Mouse (Mus musculus): ENCODE measurements at regions not wholly inside any gene's neighbourhood (a gene's known extent, or its start where the extent isn't known, plus 50 kb on each side); places are given as distances from the start of the nearest gene placed in this dataset.

DNA sequence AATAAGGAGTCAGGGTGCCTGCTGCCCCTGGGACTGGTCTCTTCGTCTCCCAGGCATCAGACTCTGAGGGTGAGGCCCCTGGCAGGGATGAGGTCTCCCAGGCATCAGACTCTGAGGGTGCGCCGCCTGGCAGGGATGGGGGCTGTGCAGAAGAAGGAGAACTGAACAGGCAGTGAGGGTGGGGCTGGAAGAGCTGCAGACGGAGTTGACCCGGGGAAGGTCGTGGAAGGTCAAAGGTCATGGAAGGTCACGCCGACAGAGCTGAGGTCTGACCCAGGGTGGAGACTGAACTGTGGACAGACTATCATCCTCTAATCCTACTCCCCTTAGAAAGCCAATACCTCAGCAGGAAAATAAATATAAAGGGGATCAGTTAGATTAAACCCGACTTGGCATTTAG lies 50.6 kb upstream of the Grik3 start:
- 47% methylated on average over 9 of the region's 9 CpGs for WGBS
- Histone ChIP-seq H3K27ac (ENCODE audit: insufficient read depth, low read depth, low read length) (no peak overlapping the region), H3K4me1 (ENCODE audit: control insufficient read depth, insufficient read depth, low read length) (peaks cover 4% of the 10 kb centered on the region; the same call in 1 of the 2 replicates), H3K4me3 (ENCODE audit: insufficient read depth, low read depth, low read length) (no peak overlapping the region)
- TF ChIP-seq CTCF (IDR thresholded peaks at IDR 0.05; ENCODE audit: insufficient read depth, low read depth, low read length) = no peak
- no peak for TF ChIP-seq POLR2A (IDR thresholded peaks at IDR 0.05; ENCODE audit: insufficient read depth, low read depth, low read length)

DNA sequence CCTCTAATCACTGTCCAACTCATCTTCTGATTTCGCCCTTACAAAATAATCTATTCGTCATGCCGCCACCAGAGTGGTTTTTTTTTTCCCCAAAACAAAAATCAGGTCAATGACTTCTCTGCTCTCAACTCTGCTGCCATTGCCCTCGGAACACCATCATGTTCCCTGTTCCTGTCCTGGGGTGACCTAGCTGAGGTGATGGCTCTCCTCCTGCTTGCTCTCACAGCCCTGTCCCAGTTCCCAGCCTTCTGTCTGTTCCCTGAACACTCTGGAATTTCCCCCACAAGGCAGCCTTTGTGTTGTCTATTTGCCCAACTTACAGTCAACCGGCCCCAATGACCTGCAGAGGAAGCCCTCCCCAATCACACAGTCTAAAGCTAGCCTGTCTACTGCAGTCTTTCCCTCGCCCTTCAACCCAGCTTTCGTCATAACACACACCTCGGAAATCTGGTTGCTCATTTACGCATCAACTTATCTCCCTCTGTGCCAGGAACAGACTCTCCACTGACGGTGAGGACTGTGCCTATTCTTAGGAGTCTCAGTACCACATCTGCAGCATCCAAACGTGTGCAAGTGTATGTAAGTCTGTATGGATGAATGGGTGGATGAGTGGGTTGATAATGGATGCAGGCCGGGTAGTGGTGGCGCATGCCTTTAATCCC lies 53.2 kb upstream of the Grik3 start:
- TF ChIP-seq CTCF (IDR thresholded peaks at IDR 0.05; ENCODE audit: insufficient read depth, low read depth, low read length) (no peak), POLR2A (IDR thresholded peaks at IDR 0.05; ENCODE audit: insufficient read depth, low read depth, low read length) (no peak)
- Histone ChIP-seq H3K27ac (ENCODE audit: insufficient read depth, low read depth, low read length) (0 out of 2 replicates have a peak overlapping the region, but pooled peaks have one; percentile 38), H3K4me1 (ENCODE audit: control insufficient read depth, insufficient read depth, low read length) (peaks cover 4% of the 10 kb centered on the region; the same call in 1 of the 2 replicates), H3K4me3 (ENCODE audit: insufficient read depth, low read depth, low read length) (no peak overlapping the region)
- WGBS = 61% methylated on average over 13 of the region's 13 CpGs

DNA sequence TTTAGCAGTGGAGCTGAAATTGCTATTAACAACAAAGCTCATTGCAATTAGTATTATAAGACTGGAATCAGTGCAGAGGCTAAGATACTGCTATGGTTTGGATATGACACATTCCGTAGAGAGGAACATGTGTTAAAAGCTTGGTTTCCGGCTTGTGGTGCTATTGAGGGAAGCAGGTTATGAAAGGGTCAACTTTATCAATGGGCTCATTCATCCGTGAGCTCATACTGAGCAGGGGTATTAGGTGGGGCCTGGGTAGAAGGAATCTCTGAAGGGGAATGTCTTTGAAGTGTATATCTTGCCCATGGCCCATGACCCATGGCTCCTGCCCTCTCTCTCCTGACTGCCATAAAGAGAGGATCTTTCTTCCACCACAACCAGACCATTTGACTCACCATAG lies 57.0 kb upstream of the Grik3 start:
- Histone ChIP-seq H3K27ac (ENCODE audit: insufficient read depth, low read depth, low read length) (no peak overlapping the region), H3K4me3 (ENCODE audit: insufficient read depth, low read depth, low read length) (no peak overlapping the region), H3K4me1 (ENCODE audit: control insufficient read depth, insufficient read depth, low read length) (peaks cover 18% of the 10 kb centered on the region)
- TF ChIP-seq CTCF (IDR thresholded peaks at IDR 0.05; ENCODE audit: insufficient read depth, low read depth, low read length) (no peak), POLR2A (IDR thresholded peaks at IDR 0.05; ENCODE audit: insufficient read depth, low read depth, low read length) (no peak)
- WGBS = 71% methylated on average over 3 of the region's 3 CpGs

DNA sequence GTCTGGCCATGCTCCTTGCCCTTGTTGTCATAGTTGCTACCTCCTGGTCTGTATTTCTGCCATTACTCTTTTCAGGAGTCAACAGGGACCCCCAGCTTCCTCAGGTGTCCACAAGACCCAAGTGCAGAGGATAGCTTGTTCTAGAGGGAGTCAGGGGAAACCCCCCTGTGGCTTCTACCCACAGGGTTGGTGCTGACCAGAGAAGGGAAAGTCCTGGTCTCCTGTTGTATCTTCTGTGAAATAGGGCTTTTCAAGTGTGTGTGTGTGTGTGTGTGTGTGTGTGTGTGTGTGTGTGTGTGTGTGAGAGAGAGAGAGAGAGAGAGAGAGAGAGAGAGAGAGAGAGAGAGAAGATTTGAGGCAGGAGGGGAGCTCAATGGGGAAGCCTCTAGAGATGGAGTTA lies 58.9 kb upstream of the Grik3 start:
- Histone ChIP-seq H3K4me3 (ENCODE audit: insufficient read depth, low read depth, low read length) (no peak overlapping the region), H3K27ac (ENCODE audit: insufficient read depth, low read depth, low read length) (no peak overlapping the region), H3K4me1 (ENCODE audit: control insufficient read depth, insufficient read depth, low read length) (peaks cover 14% of the 10 kb centered on the region)
- TF ChIP-seq POLR2A (IDR thresholded peaks at IDR 0.05; ENCODE audit: insufficient read depth, low read depth, low read length) (no peak), CTCF (IDR thresholded peaks at IDR 0.05; ENCODE audit: insufficient read depth, low read depth, low read length) (no peak)

DNA sequence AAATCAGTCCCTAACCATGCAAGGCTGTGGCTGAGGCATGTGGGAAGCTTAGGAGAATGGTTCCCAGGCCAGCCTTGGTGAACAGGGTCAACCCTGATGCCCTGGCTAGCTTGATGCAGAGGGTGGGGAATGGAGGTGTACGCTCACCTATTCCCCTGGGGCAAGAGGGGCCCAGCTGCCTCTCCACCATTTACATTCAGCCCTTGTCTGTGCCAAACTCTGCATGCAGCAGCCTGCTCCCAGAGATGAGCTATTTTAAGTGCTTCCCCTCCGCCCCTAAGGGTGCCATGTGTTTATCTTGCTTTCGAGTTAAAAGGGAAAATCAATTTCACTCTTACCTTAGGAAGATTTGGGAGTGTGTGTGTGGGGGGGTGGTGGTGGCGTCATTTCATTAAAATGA lies 59.7 kb upstream of the Grik3 start:
- TF ChIP-seq CTCF (IDR thresholded peaks at IDR 0.05; ENCODE audit: insufficient read depth, low read depth, low read length) = no peak
- no peak for TF ChIP-seq POLR2A (IDR thresholded peaks at IDR 0.05; ENCODE audit: insufficient read depth, low read depth, low read length)
- H3K4me1 ChIP-seq (ENCODE audit: control insufficient read depth, insufficient read depth, low read length) = peaks cover 14% of the 10 kb centered on the region
- WGBS = 30% methylated on average over 4 of the region's 4 CpGs

DNA sequence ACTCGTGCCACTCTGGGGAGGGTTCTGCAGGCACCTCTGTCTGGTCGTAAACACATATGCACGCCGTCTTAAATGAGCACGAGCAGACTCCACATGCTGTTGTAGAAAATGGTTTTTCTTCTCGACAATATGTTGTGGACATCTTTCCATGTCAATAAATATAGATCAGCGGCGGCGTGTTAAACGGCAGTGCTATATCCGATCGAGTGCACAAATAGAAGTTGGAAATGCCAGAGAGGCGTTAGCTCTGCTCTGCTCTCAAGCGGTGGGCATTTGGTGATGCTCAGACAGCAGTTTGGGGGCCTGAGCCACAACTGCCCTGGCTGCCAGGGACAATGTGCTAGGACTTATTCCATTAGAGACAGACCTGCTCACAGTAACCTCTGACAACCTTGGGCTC lies 61.8 kb upstream of the Grik3 start:
- Histone ChIP-seq H3K4me3 (ENCODE audit: insufficient read depth, low read depth, low read length) (no peak overlapping the region), H3K27ac (ENCODE audit: insufficient read depth, low read depth, low read length) (no peak overlapping the region), H3K4me1 (ENCODE audit: control insufficient read depth, insufficient read depth, low read length) (peaks cover 14% of the 10 kb centered on the region)
- TF ChIP-seq POLR2A (IDR thresholded peaks at IDR 0.05; ENCODE audit: insufficient read depth, low read depth, low read length) (no peak), CTCF (IDR thresholded peaks at IDR 0.05; ENCODE audit: insufficient read depth, low read depth, low read length) (no peak)
- WGBS = 84% methylated on average over 14 of the region's 14 CpGs

More for the DNA sequence above, 59.7 kb upstream of the Grik3 start:
- no peak overlapping the region for H3K4me3 ChIP-seq (ENCODE audit: insufficient read depth, low read depth, low read length)
- H3K27ac ChIP-seq (ENCODE audit: insufficient read depth, low read depth, low read length) = no peak overlapping the region

DNA sequence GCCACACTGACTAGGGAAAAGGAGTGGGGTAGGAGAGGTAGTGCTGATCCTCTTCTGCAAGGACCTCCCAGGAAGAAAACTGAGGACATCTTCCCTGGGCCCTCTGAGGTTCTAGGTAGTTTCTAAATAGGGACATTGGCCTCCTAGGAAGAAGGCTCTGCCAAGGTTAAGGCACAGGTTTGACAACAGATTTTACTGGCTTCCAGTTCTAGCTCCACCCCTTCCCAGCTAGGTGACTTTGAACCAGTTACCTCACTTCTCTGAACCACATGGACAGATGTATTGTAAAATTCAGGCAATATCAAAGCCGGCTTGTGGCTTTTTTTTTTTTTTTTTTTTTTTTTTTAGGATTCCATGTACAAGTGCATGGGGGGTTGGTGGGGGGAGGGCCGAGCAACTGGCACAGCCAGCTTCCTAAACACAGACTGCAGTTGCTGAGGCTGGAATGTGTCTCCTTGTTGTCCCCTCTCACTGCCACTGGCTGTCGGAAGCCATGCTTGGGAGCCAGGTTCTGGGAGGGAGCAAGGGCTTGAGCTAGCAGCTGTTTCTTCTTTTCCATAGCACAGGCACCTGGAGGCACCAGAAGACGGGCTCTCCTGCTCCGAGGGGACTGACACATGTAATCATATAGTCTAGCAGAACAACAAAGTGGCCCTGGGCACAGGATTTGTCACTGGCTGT lies 69.8 kb upstream of the Grik3 start:
- H3K4me1 ChIP-seq (ENCODE audit: control insufficient read depth, insufficient read depth, low read length) = peaks cover 14% of the 10 kb centered on the region
- WGBS = 42% methylated on average over 5 of the region's 5 CpGs
- H3K27ac ChIP-seq (ENCODE audit: insufficient read depth, low read depth, low read length) = no peak overlapping the region

DNA sequence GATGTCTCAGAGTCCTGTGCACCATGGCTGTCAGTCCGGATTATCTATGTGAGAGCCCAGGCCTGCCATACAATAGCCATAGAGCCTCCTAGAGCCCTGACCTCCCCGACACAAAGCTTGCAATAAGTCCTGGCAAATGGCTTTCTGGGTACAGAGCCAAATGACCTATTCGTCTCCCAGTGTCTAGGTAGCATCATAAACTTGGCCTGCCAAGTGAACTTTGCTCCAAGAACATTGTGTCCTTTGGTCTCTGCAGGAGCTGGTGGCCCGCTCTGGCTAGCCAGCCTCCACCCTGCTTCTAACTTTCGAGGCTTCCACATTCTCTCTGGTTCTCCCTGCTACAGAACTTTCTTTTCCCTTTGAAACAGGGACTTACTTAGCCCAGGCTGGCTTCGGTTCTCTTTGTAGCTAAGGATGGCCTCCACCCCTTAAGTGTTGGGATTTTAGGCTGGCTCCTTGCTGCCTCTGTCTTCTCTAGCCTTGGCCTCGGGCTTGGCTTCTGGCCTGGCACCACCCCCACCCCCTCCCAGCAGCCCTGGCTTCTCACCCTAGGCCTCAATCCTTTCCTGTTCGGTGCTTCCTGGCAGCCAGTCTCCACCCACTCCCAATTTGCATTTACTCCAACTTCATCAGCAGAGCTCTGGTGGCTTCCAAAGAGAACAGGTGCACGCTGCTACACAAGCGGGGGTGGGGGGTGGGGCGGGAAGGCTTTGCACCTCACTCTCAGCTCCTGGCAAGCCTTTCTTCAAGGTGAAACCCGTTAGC lies 70.8 kb upstream of the Grik3 start:
- Histone ChIP-seq H3K27ac (ENCODE audit: insufficient read depth, low read depth, low read length) (no peak overlapping the region), H3K4me1 (ENCODE audit: control insufficient read depth, insufficient read depth, low read length) (peaks cover 17% of the 10 kb centered on the region), H3K4me3 (ENCODE audit: insufficient read depth, low read depth, low read length) (no peak overlapping the region)
- WGBS = 51% methylated on average over 12 of the region's 12 CpGs
- TF ChIP-seq CTCF (IDR thresholded peaks at IDR 0.05; ENCODE audit: insufficient read depth, low read depth, low read length) (no peak), POLR2A (IDR thresholded peaks at IDR 0.05; ENCODE audit: insufficient read depth, low read depth, low read length) (0 out of 2 replicates have a peak, but pooled peaks have one; percentile 26)

More for the DNA sequence above, 69.8 kb upstream of the Grik3 start:
- no peak overlapping the region for H3K4me3 ChIP-seq (ENCODE audit: insufficient read depth, low read depth, low read length)
- TF ChIP-seq CTCF (IDR thresholded peaks at IDR 0.05; ENCODE audit: insufficient read depth, low read depth, low read length) (no peak), POLR2A (IDR thresholded peaks at IDR 0.05; ENCODE audit: insufficient read depth, low read depth, low read length) (no peak)

DNA sequence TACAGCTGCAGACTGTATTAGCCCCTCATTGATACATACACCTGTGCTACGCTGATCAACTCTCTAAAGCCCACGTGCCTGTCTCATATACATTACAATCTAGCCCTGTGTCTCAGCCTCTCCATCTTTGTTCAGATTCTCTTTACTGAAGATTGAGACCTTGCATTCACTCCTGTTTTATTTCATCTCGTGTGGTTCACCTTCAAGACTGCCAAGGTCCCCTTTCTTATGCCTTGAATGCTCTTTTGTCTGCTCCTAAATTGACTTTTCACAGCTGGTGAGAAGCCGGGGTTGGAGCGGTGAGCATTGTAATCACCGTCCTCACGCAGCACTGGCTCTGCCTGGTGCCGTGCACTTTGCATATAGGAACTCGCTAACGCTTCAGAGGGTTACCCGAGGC lies 75.2 kb upstream of the Grik3 start:
- TF ChIP-seq CTCF (IDR thresholded peaks at IDR 0.05; ENCODE audit: insufficient read depth, low read depth, low read length) (no peak), POLR2A (IDR thresholded peaks at IDR 0.05; ENCODE audit: insufficient read depth, low read depth, low read length) (no peak)

More for the DNA sequence above, 75.2 kb upstream of the Grik3 start:
- Histone ChIP-seq H3K4me3 (ENCODE audit: insufficient read depth, low read depth, low read length) (no peak overlapping the region), H3K4me1 (ENCODE audit: control insufficient read depth, insufficient read depth, low read length) (peaks cover 16% of the 10 kb centered on the region), H3K27ac (ENCODE audit: insufficient read depth, low read depth, low read length) (no peak overlapping the region)
- WGBS = 46% methylated on average over 11 of the region's 11 CpGs
